Mouse (Mus musculus) gastrocnemius, postnatal 4 days (tissue): ENCODE data around the gene Arl6ip1. TPM values are rescaled to one million over a fixed set of nuclear protein-coding genes. Genes with fewer than 3 reads are reported as not detected.
A peak's percentile ranks its signal among the peaks of the same experiment; 100 is the strongest.
"Not testable (repeated sequence)": the region's sequence is repeated elsewhere in the genome, so short reads cannot be mapped to it uniquely, and the experiment has no call there.

ENCODE experiments used
- DNase-seq, 2 experiments: peaks; one replicate each; pipeline ENCODE4 v3.0.0; 2021 to 2022; ENCODE audit warnings: low spot score in 2 of 2, mixed read lengths in 2 of 2
- long read RNA-seq, 2 experiments: library from polyadenylated mRNA; stranded (forward); transcript quantifications; one replicate each; pipeline ENCODE4 v2.0.0; 2021
- total RNA-seq, 2 experiments: library from RNA; stranded (reverse); gene quantifications; 2 replicates each; pipeline ENCODE4 v1.2.3; 2021

Arl6ip1 gene
- 10 to 100 TPM; 49.8 TPM for total RNA-seq
- long read RNA-seq, experiment 1, transcript Arl6ip1-201 (6 exons, 2,171 nt), result major isoform, 94 of 105 reads
- long read RNA-seq, experiment 1, partial matches to known transcripts, result 5 of 105 reads
- long read RNA-seq, experiment 1, other reads (novel, unspliced or antisense), result 5 of 105 reads
- long read RNA-seq, experiment 2, transcript Arl6ip1-201 (6 exons, 2,171 nt), result major isoform, 105 of 116 reads
- long read RNA-seq, experiment 2, partial matches to known transcripts, result 5 of 116 reads
- long read RNA-seq, experiment 2, other reads (novel, unspliced or antisense), result 6 of 116 reads

GRCm38 (mm10) chr7:118129430-118130041 lies at the start of gene Arl6ip1:
Gene Arl6ip1, minus strand, starts transcription at chr7:118129662.
- peak; percentile 87 to 96 for DNase-seq

- DNase-seq, result no peak
Measured at GRCm38 (mm10) chr7:118175821-118176355, 46.4 kb upstream of the Arl6ip1 start.

DNA sequence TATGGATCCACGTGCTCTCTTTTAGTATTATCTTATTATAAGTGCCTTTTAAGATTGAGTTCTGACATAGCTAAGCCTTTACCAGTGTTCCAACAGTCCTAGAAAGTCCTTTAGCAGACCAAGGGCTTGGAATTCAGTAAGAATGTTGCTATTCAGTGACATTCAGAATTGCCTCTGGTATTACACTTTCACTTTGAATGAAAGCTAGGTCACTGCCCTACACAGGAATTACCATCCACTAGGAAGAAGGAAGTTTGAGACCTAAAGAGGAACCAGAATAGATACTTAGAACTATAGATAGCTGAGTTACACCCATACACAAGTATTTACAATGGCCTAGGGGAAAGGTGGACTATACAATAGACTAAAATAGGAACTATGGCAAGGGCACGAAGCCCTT lies 40.7 kb upstream of the Arl6ip1 start:
- not testable (repeated sequence) for DNase-seq

- no peak for DNase-seq
Measured at GRCm38 (mm10) chr7:118163006-118163405, 33.5 kb upstream of the Arl6ip1 start.

DNA sequence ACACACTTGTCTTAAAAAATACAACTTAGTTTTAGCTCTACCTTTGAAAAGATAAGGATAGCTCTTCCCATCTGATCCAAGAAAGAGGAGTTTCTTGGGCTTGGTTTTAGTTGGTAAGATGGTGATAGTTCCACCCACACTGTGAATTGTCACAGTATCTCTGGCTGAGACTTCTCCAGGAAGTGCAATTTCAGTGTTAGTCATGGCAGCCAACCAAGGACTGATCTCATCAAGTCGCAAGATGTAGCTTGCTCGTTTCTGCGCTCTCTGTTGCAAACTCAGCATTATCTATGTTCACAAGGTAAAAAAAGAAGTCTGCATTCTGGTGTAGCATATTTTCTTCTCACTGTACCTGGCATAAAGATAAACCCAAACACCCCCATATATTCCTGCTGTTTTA lies 30.7 kb upstream of the Arl6ip1 start:
- no peak for DNase-seq

GRCm38 (mm10) chr7:118156461-118156860 lies 27.0 kb upstream of the Arl6ip1 start:
- no peak for DNase-seq

GRCm38 (mm10) chr7:118154150-118154549 lies 24.7 kb upstream of the Arl6ip1 start:
- no peak for DNase-seq

DNA sequence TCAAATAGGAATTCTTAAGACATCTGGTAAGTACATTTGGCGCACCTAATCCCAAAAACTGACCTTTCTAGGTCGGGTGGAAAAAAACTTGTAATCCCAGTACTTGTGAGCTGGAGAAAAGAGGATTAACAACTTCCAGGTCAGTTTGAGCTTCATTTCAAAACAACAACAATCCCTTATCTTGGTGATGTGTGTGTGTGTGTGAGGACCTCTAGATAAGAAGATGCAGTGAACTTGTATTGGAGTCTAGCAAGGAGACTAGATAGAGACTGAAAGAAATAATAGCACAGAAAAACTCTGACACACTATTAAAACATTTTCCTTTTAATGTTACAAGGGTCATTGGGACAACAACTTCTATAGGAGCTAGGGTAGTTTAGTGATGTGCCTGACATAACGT lies 14.1 kb upstream of the Arl6ip1 start:
- no peak for DNase-seq

DNA sequence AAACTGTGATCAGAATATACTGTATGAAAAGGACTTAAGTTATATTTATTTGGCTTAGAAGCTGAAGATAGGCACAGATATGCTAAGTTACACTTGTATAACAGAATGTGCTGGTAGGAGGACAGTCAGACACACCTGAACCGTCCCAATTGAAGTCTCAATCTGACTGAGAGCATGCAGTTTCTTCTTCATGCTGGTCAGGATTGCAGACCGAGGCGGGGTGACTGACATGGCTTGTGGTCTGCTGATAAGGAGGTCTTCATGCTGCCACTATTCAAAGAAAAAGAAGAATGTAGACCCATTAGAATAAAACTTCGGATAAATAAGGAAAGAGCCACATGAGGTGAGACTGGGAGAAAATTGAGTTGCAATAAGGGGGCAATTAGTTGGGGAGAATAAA lies 13.7 kb upstream of the Arl6ip1 start:
- DNase-seq, result no peak

DNA sequence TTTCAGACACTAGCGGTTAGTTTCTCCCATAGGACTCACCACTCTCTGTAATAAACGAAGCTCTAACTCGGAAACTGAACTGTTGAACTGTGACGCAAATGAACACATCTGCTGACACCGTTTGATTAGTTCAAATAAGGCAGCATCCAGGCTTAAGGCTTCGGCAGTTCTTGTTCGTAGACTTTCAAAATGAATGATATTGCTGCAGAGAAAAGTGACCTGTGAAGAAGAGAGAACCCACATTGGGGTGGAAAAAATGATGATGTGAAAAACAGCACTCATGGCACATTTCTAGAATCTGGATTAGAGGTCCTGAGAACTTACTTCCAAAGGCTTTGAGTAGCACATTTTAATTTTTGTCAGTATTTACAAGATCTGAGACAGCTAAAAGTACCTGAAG lies 11.8 kb upstream of the Arl6ip1 start:
- DNase-seq, result no peak

DNA sequence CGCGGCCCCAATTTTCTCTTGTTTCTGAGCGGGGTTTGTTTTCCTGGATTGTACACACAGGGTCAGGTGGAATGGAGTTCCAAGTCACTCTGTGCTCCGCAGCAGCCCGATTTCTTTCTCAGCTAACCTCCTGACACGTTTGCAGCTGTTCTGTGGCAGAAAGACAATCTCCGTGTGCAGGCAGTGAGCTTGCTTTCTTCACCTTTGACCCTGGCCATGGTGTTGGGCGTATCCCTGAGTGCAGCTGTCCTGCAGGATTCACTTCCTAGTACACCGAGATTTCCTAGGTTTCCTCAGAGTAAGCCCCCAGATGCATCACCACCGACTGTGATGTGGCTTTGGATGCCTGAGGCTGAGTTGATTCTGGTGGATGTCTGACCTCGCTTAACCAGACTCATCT lies 5.7 kb upstream of the Arl6ip1 start:
- no peak for DNase-seq

DNA sequence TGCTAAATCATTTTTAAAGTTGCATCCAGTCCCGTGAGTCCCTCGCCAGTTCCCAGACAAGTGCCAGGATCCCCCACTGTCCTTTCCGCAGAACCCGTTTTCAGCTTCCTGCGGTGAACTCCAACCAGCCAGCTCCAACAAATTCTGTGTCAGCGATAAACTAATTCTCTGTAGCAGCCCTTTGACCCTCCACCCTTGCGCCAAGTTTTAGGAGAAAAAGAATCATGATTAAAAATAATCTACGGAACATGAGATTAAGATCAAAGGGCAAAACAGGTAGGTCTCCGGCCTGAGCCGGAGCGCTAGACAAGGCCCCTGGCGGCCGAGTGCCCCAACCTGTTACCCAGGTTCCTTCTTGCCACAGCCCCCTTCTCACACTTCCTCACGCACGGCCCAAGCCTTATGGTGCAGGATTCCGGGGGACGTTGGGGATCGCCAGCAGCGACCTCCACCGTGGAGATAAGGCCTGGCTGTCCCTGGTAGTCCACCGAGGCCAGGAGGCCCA lies 485 bp downstream of the Arl6ip1 start:
- peak; percentile 19 to 27 for DNase-seq

- no peak for DNase-seq
Measured at GRCm38 (mm10) chr7:118126219-118126875, 3.1 kb downstream of the Arl6ip1 start.

DNA sequence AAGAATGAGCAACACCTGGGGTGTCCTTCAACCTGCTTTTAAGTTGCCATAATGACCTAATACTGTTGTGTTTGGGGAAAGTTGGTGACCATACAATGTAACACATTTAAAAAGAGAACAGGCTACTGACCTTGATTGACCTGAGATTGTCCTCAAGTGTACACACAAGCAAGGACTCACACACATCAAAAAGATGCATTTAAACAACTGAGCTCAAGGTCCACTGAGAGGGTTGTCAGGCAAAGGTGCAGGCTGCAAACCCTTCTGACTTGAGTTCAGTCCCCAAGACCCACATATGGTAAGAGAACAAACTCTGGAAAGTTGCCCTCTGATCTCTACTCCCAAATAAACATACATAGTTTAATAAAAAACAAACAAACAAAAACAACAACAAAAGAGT lies 3.7 kb downstream of the Arl6ip1 start:
- DNase-seq, result no peak

- DNase-seq, result no peak
Measured at GRCm38 (mm10) chr7:118123512-118124411, 5.7 kb downstream of the Arl6ip1 start.

DNA sequence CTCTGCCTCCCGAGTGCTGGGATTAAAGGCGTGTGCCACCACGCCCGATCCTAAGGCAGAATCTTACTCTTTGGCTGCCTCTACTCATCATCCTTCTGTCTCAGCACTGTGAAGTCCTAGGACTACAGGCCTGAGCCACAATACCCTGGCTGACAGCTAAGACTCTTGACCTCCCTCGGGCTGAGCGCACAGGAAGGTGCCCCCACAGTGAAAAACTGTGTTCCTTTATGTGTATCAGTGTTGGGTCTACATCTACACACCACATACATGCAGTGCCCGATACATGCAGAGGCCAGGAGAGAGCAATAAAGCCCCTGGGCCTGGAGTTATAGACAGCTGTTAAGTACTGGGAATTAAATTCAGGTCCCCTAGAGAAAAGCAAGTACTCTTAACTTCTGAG lies 7.2 kb downstream of the Arl6ip1 start:
- DNase-seq, result no peak

GRCm38 (mm10) chr7:118120654-118121053 lies 8.8 kb downstream of the Arl6ip1 start:
- no peak for DNase-seq

DNA sequence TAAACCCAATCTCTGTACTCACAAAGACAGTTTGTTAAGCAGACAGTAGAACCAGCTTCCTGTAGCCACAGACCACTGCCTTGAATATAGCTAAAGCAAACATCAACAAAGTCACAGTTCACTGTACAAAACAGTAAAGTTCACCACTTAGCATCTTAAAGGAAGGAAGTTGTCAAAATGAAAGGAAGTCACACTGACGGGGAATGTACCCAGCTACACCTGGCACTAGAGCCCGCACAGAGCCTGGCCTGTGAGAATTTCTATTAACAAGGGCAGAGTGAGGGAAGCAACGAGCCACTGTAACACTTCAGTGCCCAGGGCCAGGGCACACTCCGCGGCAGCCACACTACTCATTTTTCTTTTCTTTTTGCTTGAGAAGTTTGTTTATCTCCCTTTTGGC lies 9.5 kb downstream of the Arl6ip1 start:
- no peak for DNase-seq

GRCm38 (mm10) chr7:118119142-118119541 lies 10.3 kb downstream of the Arl6ip1 start:
- DNase-seq, result no peak

GRCm38 (mm10) chr7:118118426-118118825 lies 11.0 kb downstream of the Arl6ip1 start:
- DNase-seq, result no peak
